Mouse (Mus musculus) forebrain, embryonic 15.5 days (tissue): ENCODE results near the gene Kif1b. TPM values are rescaled to one million over a fixed set of nuclear protein-coding genes. Genes with fewer than 3 reads are reported as not detected.
A peak's percentile ranks its signal among the peaks of the same experiment; 100 is the strongest.
"Not testable (repeated sequence)": the region's sequence is repeated elsewhere in the genome, so short reads cannot be mapped to it uniquely, and the experiment has no call there.

Experiments used
- ATAC-seq: fragments of 200-750 bp; cut with Nextera tagmentation; replicated peaks from 2 replicates; pipeline ENCODE4 v1.8.0; 2017; ENCODE audit warnings: mild to moderate bottlenecking, moderate TSS enrichment, moderate library complexity
- H3K27ac ChIP-seq: fragments of 300-500 bp; sonication (generic); replicated peaks from 2 replicates; pipeline ENCODE4 v1.5.1; 2015; ENCODE audit warnings: mild to moderate bottlenecking, inconsistent platforms
- H3K27me3 ChIP-seq: fragments of 300-500 bp; sonication (generic); 2 replicates; pipeline ENCODE4 v1.6.1; 2015; ENCODE audit warnings: inconsistent platforms
- H3K36me3 ChIP-seq: fragments of 300-500 bp; sonication (generic); 2 replicates; pipeline ENCODE4 v1.6.1; 2015; ENCODE audit warnings: mild to moderate bottlenecking, inconsistent platforms
- H3K4me1 ChIP-seq: fragments of 300-500 bp; sonication (generic); 2 replicates; pipeline ENCODE4 v1.6.1; 2015; ENCODE audit warnings: inconsistent platforms
- H3K4me2 ChIP-seq: fragments of 300-500 bp; sonication (generic); replicated peaks from 2 replicates; pipeline ENCODE4 v1.6.1; 2015; ENCODE audit warnings: mild to moderate bottlenecking, inconsistent platforms
- H3K4me3 ChIP-seq: fragments of 300-500 bp; sonication (generic); 2 replicates; pipeline ENCODE4 v1.5.1; 2015; ENCODE audit warnings: mild to moderate bottlenecking, inconsistent platforms
- H3K9ac ChIP-seq: fragments of 300-500 bp; sonication (generic); replicated peaks from 2 replicates; pipeline ENCODE4 v1.6.1; 2015; ENCODE audit warnings: mild to moderate bottlenecking, inconsistent platforms
- H3K9me3 ChIP-seq: fragments of 300-500 bp; sonication (generic); 2 replicates; pipeline ENCODE4 v1.6.1; 2016; ENCODE audit warnings: inconsistent platforms
- WGBS: fragments of 180-500 bp; shearing (Covaris S2); methylation state at CpG from one replicate; pipeline ENCODE4 v1.1.7; 2015; ENCODE audit warnings: mixed read lengths; 5-methylcytosine and 5-hydroxymethylcytosine counted together
- polyA plus RNA-seq: library from polyadenylated mRNA; unstranded; fragments of >200 nt; fragmentation: Nextera tagmentation; extraction: Ambion mirVana; gene quantifications from 2 replicates; pipeline ENCODE4 v1.2.1, GENCODE M21; 2015

Gene Kif1b
- polyA plus RNA-seq, 1 experiment from 2014 or later: 141 TPM

- peaks cover 41% of the 10 kb centered on the region for H3K36me3 ChIP-seq
- 94% methylated on average over 3 of the region's 3 CpGs for WGBS
- H3K9me3 ChIP-seq, H3K9ac ChIP-seq, H3K27ac ChIP-seq, H3K4me3 ChIP-seq, ATAC-seq, H3K4me2 ChIP-seq, H3K27me3 ChIP-seq, H3K4me1 ChIP-seq: not testable (repeated sequence)
Observed at GRCm38 (mm10) chr4:149228682-149229081, 78.8 kb downstream of the Kif1b start.

GRCm38 (mm10) chr4:149228256-149228655 lies 79.2 kb downstream of the Kif1b start:
- WGBS: 96% methylated on average over 3 of the region's 3 CpGs
- no peak overlapping the region for H3K4me3 ChIP-seq
- H3K4me1 ChIP-seq: no peaks in the 10 kb centered on the region
- no peaks in the 10 kb centered on the region for H3K27me3 ChIP-seq
- H3K9me3 ChIP-seq: no peaks in the 10 kb centered on the region
- peaks cover 45% of the 10 kb centered on the region for H3K36me3 ChIP-seq
- H3K9ac ChIP-seq: no peak overlapping the region
- ATAC-seq: no peak
- no peak overlapping the region for H3K4me2 ChIP-seq
- no peak overlapping the region for H3K27ac ChIP-seq

DNA sequence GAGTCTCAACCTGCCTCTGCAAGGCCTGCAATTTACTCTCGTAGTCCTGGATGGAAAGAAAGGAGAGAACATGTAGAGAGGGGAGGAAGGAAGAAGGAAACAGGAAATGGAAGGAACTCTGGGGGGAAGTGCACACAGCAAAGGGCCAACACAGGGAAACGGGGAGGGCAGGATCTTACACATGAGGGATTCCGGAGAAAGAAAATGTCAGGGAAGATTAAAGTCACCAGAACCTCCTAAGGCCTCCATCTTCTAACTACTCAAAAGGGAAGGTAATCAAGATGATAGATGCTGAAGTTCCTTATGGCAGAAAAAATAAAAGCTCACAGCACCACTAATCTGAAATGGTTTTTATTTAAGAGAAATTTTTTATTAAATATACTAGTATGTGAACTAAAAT lies 81.2 kb downstream of the Kif1b start:
- no peak for ATAC-seq
- no peak overlapping the region for H3K4me2 ChIP-seq
- H3K4me1 ChIP-seq: no peaks in the 10 kb centered on the region
- H3K9me3 ChIP-seq: no peaks in the 10 kb centered on the region
- WGBS: 66% methylated on average over 3 of the region's 3 CpGs
- H3K36me3 ChIP-seq: peaks cover 65% of the 10 kb centered on the region
- no peak overlapping the region for H3K9ac ChIP-seq
- no peaks in the 10 kb centered on the region for H3K27me3 ChIP-seq
- no peak overlapping the region for H3K4me3 ChIP-seq
- H3K27ac ChIP-seq: no peak overlapping the region

DNA sequence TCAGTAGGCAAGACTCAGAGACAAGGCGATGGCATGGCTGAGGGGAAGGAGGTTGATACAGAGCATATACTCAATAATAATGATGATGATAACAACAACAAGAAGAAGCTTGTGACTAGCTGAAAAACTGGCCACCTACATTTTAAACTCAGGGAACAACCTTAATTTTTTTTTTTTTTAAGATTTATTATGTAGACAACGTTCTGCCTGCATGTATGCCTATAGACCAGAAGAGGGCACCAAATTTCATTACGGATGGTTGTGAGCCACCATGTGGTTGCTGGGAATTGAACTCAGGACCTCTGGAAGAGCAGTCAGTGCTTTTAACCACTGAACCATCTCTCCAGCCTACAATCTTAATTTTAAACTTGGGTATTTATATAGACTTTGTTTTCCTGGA lies 84.0 kb downstream of the Kif1b start:
- H3K36me3 ChIP-seq: peaks cover 63% of the 10 kb centered on the region
- no peaks in the 10 kb centered on the region for H3K9me3 ChIP-seq
- over 99% methylated on average over 3 of the region's 3 CpGs for WGBS
- H3K4me2 ChIP-seq: no peak overlapping the region
- ATAC-seq: no peak
- no peaks in the 10 kb centered on the region for H3K27me3 ChIP-seq
- peaks cover 19% of the 10 kb centered on the region for H3K4me1 ChIP-seq
- no peak overlapping the region for H3K27ac ChIP-seq
- H3K4me3 ChIP-seq: no peak overlapping the region
- H3K9ac ChIP-seq: no peak overlapping the region

- peaks cover 19% of the 10 kb centered on the region for H3K4me1 ChIP-seq
- WGBS: 18% methylated on average over 17 of the region's 17 CpGs
- peak overlapping the region; percentile 66 for H3K27ac ChIP-seq
- no peak; the same call in 1 of the 2 replicates for ATAC-seq
- H3K27me3 ChIP-seq: no peaks in the 10 kb centered on the region
- no peaks in the 10 kb centered on the region for H3K9me3 ChIP-seq
- H3K36me3 ChIP-seq: peaks cover 70% of the 10 kb centered on the region
- no peak overlapping the region for H3K9ac ChIP-seq
- H3K4me2 ChIP-seq: no peak overlapping the region
- H3K4me3 ChIP-seq: no peak overlapping the region
Observed at GRCm38 (mm10) chr4:149220481-149220880, 87.0 kb downstream of the Kif1b start.

GRCm38 (mm10) chr4:149220042-149220473 lies 87.4 kb downstream of the Kif1b start:
- Histone ChIP-seq H3K27ac (peak overlapping the region; percentile 66), H3K36me3 (peaks cover 70% of the 10 kb centered on the region), H3K4me1 (peaks cover 19% of the 10 kb centered on the region), H3K9me3 (no peaks in the 10 kb centered on the region), H3K9ac (no peak overlapping the region), H3K27me3 (no peaks in the 10 kb centered on the region), H3K4me3 (no peak overlapping the region), H3K4me2 (no peak overlapping the region)
- ATAC-seq: peak; percentile 70
- 3% methylated on average over 5 of the region's 5 CpGs for WGBS

- WGBS: 24% methylated on average over 12 of the region's 12 CpGs
- ATAC-seq: peak; percentile 19; the same call in 1 of the 2 replicates
Observed at GRCm38 (mm10) chr4:149219401-149220041, 88.0 kb downstream of the Kif1b start.

DNA sequence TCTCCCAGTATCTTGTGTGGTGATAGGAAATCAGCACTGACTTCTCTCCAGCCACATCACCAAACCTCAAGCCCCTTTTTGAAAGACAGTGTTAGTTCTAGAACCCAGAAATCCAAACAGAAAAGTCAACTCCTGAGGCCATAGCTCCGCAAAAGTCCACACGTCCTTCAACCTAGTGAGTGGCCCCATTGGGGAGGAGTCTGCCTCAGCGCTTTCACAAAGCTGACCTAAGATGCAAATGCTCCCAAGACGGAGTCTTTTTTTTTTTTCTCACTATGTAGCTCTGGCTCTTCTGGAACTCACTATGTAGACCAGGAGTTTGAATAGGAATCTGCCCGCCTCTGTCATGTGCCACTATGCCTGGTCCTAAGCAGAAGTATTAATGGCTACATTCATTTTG lies 89.0 kb downstream of the Kif1b start:
- ATAC-seq: no peak
- no peaks in the 10 kb centered on the region for H3K9me3 ChIP-seq
- H3K27me3 ChIP-seq: no peaks in the 10 kb centered on the region
- peaks cover 70% of the 10 kb centered on the region for H3K36me3 ChIP-seq
- WGBS: 90% methylated on average over 5 of the region's 5 CpGs
- peaks cover 19% of the 10 kb centered on the region for H3K4me1 ChIP-seq
- no peak overlapping the region for H3K4me3 ChIP-seq
- no peak overlapping the region for H3K9ac ChIP-seq
- H3K27ac ChIP-seq: no peak overlapping the region
- H3K4me2 ChIP-seq: no peak overlapping the region

More at GRCm38 (mm10) chr4:149219401-149220041, 88.0 kb downstream of the Kif1b start:
- Histone ChIP-seq H3K36me3 (peaks cover 70% of the 10 kb centered on the region), H3K4me2 (no peak overlapping the region), H3K4me3 (no peak overlapping the region), H3K9me3 (no peaks in the 10 kb centered on the region), H3K27ac (peak overlapping the region; percentile 66), H3K4me1 (peaks cover 19% of the 10 kb centered on the region), H3K27me3 (no peaks in the 10 kb centered on the region), H3K9ac (no peak overlapping the region)

DNA sequence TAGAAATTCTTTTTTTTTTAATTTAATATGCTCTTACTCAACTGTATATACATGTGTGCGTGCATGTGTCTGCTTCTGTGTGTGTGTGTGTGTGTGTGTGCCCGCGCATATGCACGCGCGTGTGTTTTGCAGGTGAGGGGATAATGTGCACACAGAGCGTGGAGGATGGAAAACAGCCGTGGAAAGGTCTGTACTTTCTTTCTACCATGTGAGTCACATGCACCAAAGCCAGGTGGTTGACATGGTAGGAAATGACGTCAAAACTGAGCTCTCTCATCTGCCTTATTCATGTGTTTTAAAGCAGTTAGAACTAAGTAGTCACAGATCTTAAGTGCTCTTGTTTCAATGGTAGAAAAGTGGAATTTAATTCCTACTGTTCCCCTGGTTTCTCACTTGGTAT lies 91.5 kb downstream of the Kif1b start:
- Histone ChIP-seq H3K27ac (no peak overlapping the region), H3K9me3 (no peaks in the 10 kb centered on the region), H3K4me1 (peaks cover 17% of the 10 kb centered on the region), H3K9ac (no peak overlapping the region), H3K36me3 (peaks cover 68% of the 10 kb centered on the region), H3K27me3 (no peaks in the 10 kb centered on the region), H3K4me3 (no peak overlapping the region), H3K4me2 (no peak overlapping the region)
- ATAC-seq: no peak
- WGBS: 90% methylated on average over 9 of the region's 9 CpGs

DNA sequence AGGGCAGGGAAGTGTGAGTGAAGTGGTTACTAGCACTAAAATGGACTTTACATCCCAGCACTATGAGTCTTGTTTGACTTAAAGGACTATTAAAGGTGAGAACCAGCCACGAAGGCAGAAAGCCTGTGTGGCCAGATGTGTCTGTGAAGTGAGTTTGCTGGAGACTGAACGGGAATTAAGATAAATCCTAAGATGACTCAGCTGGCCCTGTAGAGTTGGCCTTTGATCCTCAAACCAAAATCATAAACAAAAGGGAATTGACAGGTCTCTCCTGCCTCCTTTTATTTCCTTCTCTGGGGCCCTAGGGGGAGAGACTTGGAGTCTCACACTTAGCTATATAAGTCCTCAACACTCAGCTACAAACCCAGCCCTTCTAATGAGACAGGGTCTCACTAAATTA lies 92.1 kb downstream of the Kif1b start:
- H3K4me1 ChIP-seq: peaks cover 11% of the 10 kb centered on the region
- ATAC-seq: no peak
- H3K9me3 ChIP-seq: no peaks in the 10 kb centered on the region
- H3K27me3 ChIP-seq: no peaks in the 10 kb centered on the region
- no peak overlapping the region for H3K4me2 ChIP-seq
- WGBS: 28% methylated on average over 2 of the region's 2 CpGs
- H3K9ac ChIP-seq: no peak overlapping the region
- no peak overlapping the region for H3K27ac ChIP-seq
- peaks cover 72% of the 10 kb centered on the region for H3K36me3 ChIP-seq
- no peak overlapping the region for H3K4me3 ChIP-seq

DNA sequence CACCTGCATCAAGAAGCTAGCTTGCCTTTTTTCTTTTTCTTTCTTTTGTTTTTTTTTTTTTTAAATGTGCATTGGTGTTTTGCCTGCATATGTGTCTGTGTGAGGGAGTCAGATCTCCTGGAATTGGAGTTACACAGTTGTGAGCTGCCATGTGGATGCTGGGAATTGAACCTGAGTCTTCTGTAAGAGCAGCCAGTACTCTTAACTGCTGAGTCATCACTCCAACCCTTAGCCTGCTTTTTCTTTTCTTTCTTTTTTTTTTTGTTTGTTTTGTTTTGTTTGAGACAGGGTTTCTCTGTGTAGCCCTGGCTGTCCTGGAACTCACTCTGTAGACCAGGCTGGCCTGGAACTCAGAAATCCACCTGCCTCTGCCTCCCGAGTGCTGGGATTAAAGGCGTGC lies 93.0 kb downstream of the Kif1b start:
- H3K27ac ChIP-seq: not testable (repeated sequence)
- WGBS: 96% methylated on average over 2 of the region's 2 CpGs

GRCm38 (mm10) chr4:149213466-149213865 lies 94.0 kb downstream of the Kif1b start:
- Histone ChIP-seq H3K27me3 (no peaks in the 10 kb centered on the region), H3K4me2 (no peak overlapping the region), H3K4me3 (no peak overlapping the region), H3K9me3 (no peaks in the 10 kb centered on the region), H3K4me1 (no peaks in the 10 kb centered on the region), H3K36me3 (peaks cover 88% of the 10 kb centered on the region), H3K9ac (no peak overlapping the region), H3K27ac (no peak overlapping the region)
- ATAC-seq: no peak
- 96% methylated on average over 9 of the region's 9 CpGs for WGBS

More for the DNA sequence above, 93.0 kb downstream of the Kif1b start:
- H3K4me3 ChIP-seq, H3K9ac ChIP-seq, H3K27me3 ChIP-seq, ATAC-seq, H3K4me1 ChIP-seq, H3K9me3 ChIP-seq, H3K4me2 ChIP-seq: not testable (repeated sequence)
- peaks cover 82% of the 10 kb centered on the region for H3K36me3 ChIP-seq

DNA sequence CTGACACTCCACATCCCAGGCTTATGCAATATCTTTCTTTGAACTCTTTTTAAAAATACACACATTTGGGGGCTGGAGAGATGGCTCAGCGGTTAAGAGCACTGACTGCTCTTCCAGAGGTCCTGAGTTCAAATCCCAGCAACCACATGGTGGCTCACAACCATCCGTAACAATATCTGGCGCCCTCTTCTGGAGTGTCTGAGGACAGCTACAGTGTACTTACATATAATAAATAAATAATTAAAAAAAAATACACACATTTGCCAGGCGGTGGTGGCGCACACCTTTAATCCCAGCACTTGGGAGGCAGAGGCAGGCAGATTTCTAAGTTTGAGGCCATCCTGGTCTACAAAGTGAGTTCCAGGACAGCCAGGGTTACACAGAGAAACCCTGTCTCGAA lies 96.1 kb downstream of the Kif1b start:
- H3K9ac ChIP-seq, ATAC-seq, H3K4me2 ChIP-seq, H3K27ac ChIP-seq, H3K9me3 ChIP-seq, H3K27me3 ChIP-seq, H3K4me1 ChIP-seq, H3K4me3 ChIP-seq: not testable (repeated sequence)
- 91% methylated on average over 6 of the region's 6 CpGs for WGBS
- peaks cover 89% of the 10 kb centered on the region for H3K36me3 ChIP-seq
